Mouse (Mus musculus): ENCODE data around the gene Got2.

The Got2 gene

GRCm38 (mm10) chr8:95816044-95816708, 72.2 kb downstream of the Got2 start:
- no peak for DNase-seq
